Mouse (Mus musculus) bone marrow, adult 2 months (tissue): ENCODE measurements around the gene Twf2. TPM values are rescaled to one million over a fixed set of nuclear protein-coding genes. Genes with fewer than 3 reads are reported as not detected.
"Not testable (repeated sequence)": the region's sequence is repeated elsewhere in the genome, so short reads cannot be mapped to it uniquely, and the experiment has no call there.

Source experiments
- H3K27ac ChIP-seq: fragments of 200-500 bp; 2 replicates; pipeline ENCODE4 v1.5.1; 2012; ENCODE audit warnings: low read depth, mild to moderate bottlenecking, control low read depth, inconsistent platforms, low read length; ENCODE audit not compliant: control insufficient read depth, poor library complexity, insufficient read depth
- H3K4me1 ChIP-seq: fragments of 200-500 bp; 2 replicates; pipeline ENCODE4 v1.6.1; 2011; ENCODE audit warnings: low read length; ENCODE audit not compliant: control insufficient read depth, insufficient read depth
- H3K4me3 ChIP-seq: fragments of 200-500 bp; replicated peaks from 2 replicates; pipeline ENCODE3; 2011; ENCODE audit warnings: mild to moderate bottlenecking, low read depth, low read length, control low read depth; ENCODE audit not compliant: control insufficient read depth
- CTCF ChIP-seq: fragments of 200-500 bp; IDR thresholded peaks from 2 replicates; pipeline ENCODE4 v1.5.1; 2011; ENCODE audit warnings: low read length, control low read depth; ENCODE audit not compliant: control insufficient read depth, insufficient read depth
- POLR2A ChIP-seq: fragments of 200-500 bp; IDR thresholded peaks from 2 replicates; pipeline ENCODE4 v1.6.1; 2011; ENCODE audit warnings: low read depth, mild to moderate bottlenecking, control low read depth, low read length, borderline replicate concordance; ENCODE audit not compliant: control insufficient read depth
- WGBS: fragments of 180-500 bp; shearing (Covaris S2); methylation state at CpG from one replicate; pipeline ENCODE4 v1.1.7; 2018; 5-methylcytosine and 5-hydroxymethylcytosine counted together
- polyA plus RNA-seq: library from polyadenylated mRNA; stranded (reverse); fragments of >200 nt; gene quantifications from 2 replicates; pipeline ENCODE4 v1.2.4, GENCODE M21; 2011; ENCODE audit warnings: low replicate concordance; ENCODE audit not compliant: missing spikeins, insufficient read depth, insufficient read length

Twf2 gene
- polyA plus RNA-seq, 1 experiment = 63.2 TPM

- H3K4me1 ChIP-seq = no peaks in the 10 kb centered on the region
- TF ChIP-seq POLR2A = no peak
- TF ChIP-seq CTCF = no peak
- H3K4me3 ChIP-seq = peak overlapping the region; percentile 69
- peak overlapping the region; percentile 88; the same call in 1 of the 2 replicates for H3K27ac ChIP-seq
- WGBS = 31% methylated on average over 5 of the region's 5 CpGs
Measured at GRCm38 (mm10) chr9:106160426-106160825, 42.5 kb upstream of the Twf2 start.

- no peak overlapping the region for H3K4me3 ChIP-seq
- TF ChIP-seq POLR2A (no peak), CTCF (no peak)
- H3K4me1 ChIP-seq = no peaks in the 10 kb centered on the region
- WGBS = 68% methylated on average over 2 of the region's 2 CpGs
- no peak overlapping the region for H3K27ac ChIP-seq
Measured at GRCm38 (mm10) chr9:106166709-106167108, 36.2 kb upstream of the Twf2 start.

- Histone ChIP-seq H3K27ac (no peak overlapping the region), H3K4me3 (no peak overlapping the region), H3K4me1 (no peaks in the 10 kb centered on the region)
- TF ChIP-seq POLR2A (no peak), CTCF (no peak)
- 70% methylated on average over 3 of the region's 3 CpGs for WGBS
Measured at GRCm38 (mm10) chr9:106167241-106167640, 35.7 kb upstream of the Twf2 start.

GRCm38 (mm10) chr9:106167703-106168102, 35.2 kb upstream of the Twf2 start:
- Histone ChIP-seq H3K4me3 (no peak overlapping the region), H3K27ac (no peak overlapping the region), H3K4me1 (no peaks in the 10 kb centered on the region)
- TF ChIP-seq CTCF = no peak
- no peak for TF ChIP-seq POLR2A
- 84% methylated on average over 1 of the region's 1 CpGs for WGBS

GRCm38 (mm10) chr9:106169006-106169405, 33.9 kb upstream of the Twf2 start:
- H3K4me1 ChIP-seq, H3K27ac ChIP-seq, H3K4me3 ChIP-seq: not testable (repeated sequence)
- WGBS = 76% methylated on average over 1 of the region's 1 CpGs

GRCm38 (mm10) chr9:106169917-106170316, 33.0 kb upstream of the Twf2 start:
- Histone ChIP-seq H3K4me3 (no peak overlapping the region), H3K27ac (no peak overlapping the region), H3K4me1 (peaks cover 2% of the 10 kb centered on the region; the same call in 1 of the 2 replicates)
- 49% methylated on average over 6 of the region's 6 CpGs for WGBS
- TF ChIP-seq CTCF (no peak), POLR2A (no peak)

- under 1% methylated on average over 81 of the region's 81 CpGs for WGBS
- Histone ChIP-seq H3K27ac (peak within 1 kb of the TSS; percentile 97), H3K4me3 (peak within 1 kb of the TSS; percentile 83), H3K4me1 (peaks cover 2% of the 10 kb centered on the region; the same call in 1 of the 2 replicates)
- TF ChIP-seq POLR2A (peak; percentile 93), CTCF (no peak)
Measured at GRCm38 (mm10) chr9:106170556-106171345, 32.2 kb upstream of the Twf2 start, which contains the start of gene Wdr82. Gene Wdr82 (plus strand): TSS chr9:106170928.

- peak overlapping the region; percentile 83 for H3K4me3 ChIP-seq
- peaks cover 2% of the 10 kb centered on the region; the same call in 1 of the 2 replicates for H3K4me1 ChIP-seq
- TF ChIP-seq CTCF = no peak
- TF ChIP-seq POLR2A = no peak
- under 1% methylated on average over 30 of the region's 30 CpGs for WGBS
- H3K27ac ChIP-seq = peak overlapping the region; percentile 97
Measured at GRCm38 (mm10) chr9:106171346-106172158, 31.4 kb upstream of the Twf2 start.
